Mouse (Mus musculus): ENCODE measurements around the gene 1700025F22Rik. TPM values are rescaled to one million over a fixed set of nuclear protein-coding genes. Genes with fewer than 3 reads are reported as not detected.
"Not testable (repeated sequence)": the region's sequence is repeated elsewhere in the genome, so short reads cannot be mapped to it uniquely, and the experiment has no call there.

1700025F22Rik gene
- polyA plus RNA-seq, 1 experiment from 2014 or later = not detected

- ATAC-seq (ENCODE audit: low FRiP score) = no peak
- DNase-seq (ENCODE audit: low spot score, missing footprints) = no peak
- Histone ChIP-seq H3K4me3 (ENCODE audit: low read depth, low read length) (no peak overlapping the region), H3K4me2 (no peak overlapping the region), H3K27me3 (ENCODE audit: control insufficient read depth, insufficient read depth, low read length) (no peaks in the 10 kb centered on the region), H3K9ac (ENCODE audit: low read length) (no peak overlapping the region), H3K27ac (ENCODE audit: low read depth, low read length) (no peak overlapping the region), H3K4me1 (ENCODE audit: control insufficient read depth, insufficient read depth, low read length) (no peaks in the 10 kb centered on the region), H3K9me3 (ENCODE audit: control insufficient read depth, low read length) (no peaks in the 10 kb centered on the region), H3K36me3 (ENCODE audit: control insufficient read depth, insufficient read depth, low read length) (no peaks in the 10 kb centered on the region)
- 91% methylated on average over 1 of the region's 1 CpGs for WGBS
Observed at GRCm38 (mm10) chr19:11129702-11130101, 35.4 kb downstream of the 1700025F22Rik start.

GRCm38 (mm10) chr19:11121016-11121420 lies 44.1 kb downstream of the 1700025F22Rik start:
- ATAC-seq (ENCODE audit: low FRiP score) = peak; percentile 98
- not testable (repeated sequence) for H3K4me1 ChIP-seq (ENCODE audit: control insufficient read depth, insufficient read depth, low read length); H3K9me3 ChIP-seq (ENCODE audit: control insufficient read depth, low read length); H3K27ac ChIP-seq (ENCODE audit: low read depth, low read length); H3K36me3 ChIP-seq (ENCODE audit: control insufficient read depth, insufficient read depth, low read length); H3K27me3 ChIP-seq (ENCODE audit: control insufficient read depth, insufficient read depth, low read length)
- H3K4me2 ChIP-seq = peak overlapping the region; percentile 32; the same call in 1 of the 2 replicates
- peak overlapping the region; percentile 49; the same call in 1 of the 2 replicates for H3K9ac ChIP-seq (ENCODE audit: low read length)
- peak overlapping the region; percentile 20 for H3K4me3 ChIP-seq (ENCODE audit: low read depth, low read length)
- WGBS = 6% methylated on average over 9 of the region's 38 CpGs
- DNase-seq (ENCODE audit: low spot score, missing footprints) = peak; percentile 91

GRCm38 (mm10) chr19:11119338-11119737 lies 45.8 kb downstream of the 1700025F22Rik start:
- DNase-seq (ENCODE audit: low spot score, missing footprints) (no peak), ATAC-seq (ENCODE audit: low FRiP score) (no peak)
- H3K4me1 ChIP-seq (ENCODE audit: control insufficient read depth, insufficient read depth, low read length) = no peaks in the 10 kb centered on the region
- no peaks in the 10 kb centered on the region; the same call in 1 of the 2 replicates for H3K9me3 ChIP-seq (ENCODE audit: control insufficient read depth, low read length)
- WGBS = 83% methylated on average over 2 of the region's 2 CpGs
- H3K4me3 ChIP-seq (ENCODE audit: low read depth, low read length) = no peak overlapping the region
- H3K27me3 ChIP-seq (ENCODE audit: control insufficient read depth, insufficient read depth, low read length) = no peaks in the 10 kb centered on the region
- no peaks in the 10 kb centered on the region for H3K36me3 ChIP-seq (ENCODE audit: control insufficient read depth, insufficient read depth, low read length)
- no peak overlapping the region for H3K27ac ChIP-seq (ENCODE audit: low read depth, low read length)
- H3K9ac ChIP-seq (ENCODE audit: low read length) = no peak overlapping the region
- no peak overlapping the region for H3K4me2 ChIP-seq

GRCm38 (mm10) chr19:11107746-11108145 lies 57.4 kb downstream of the 1700025F22Rik start:
- no peak for ATAC-seq (ENCODE audit: low FRiP score)
- Histone ChIP-seq H3K27ac (ENCODE audit: low read depth, low read length) (no peak overlapping the region), H3K9ac (ENCODE audit: low read length) (no peak overlapping the region), H3K4me3 (ENCODE audit: low read depth, low read length) (no peak overlapping the region), H3K4me1 (ENCODE audit: control insufficient read depth, insufficient read depth, low read length) (no peaks in the 10 kb centered on the region), H3K4me2 (no peak overlapping the region), H3K36me3 (ENCODE audit: control insufficient read depth, insufficient read depth, low read length) (no peaks in the 10 kb centered on the region), H3K27me3 (ENCODE audit: control insufficient read depth, insufficient read depth, low read length) (no peaks in the 10 kb centered on the region), H3K9me3 (ENCODE audit: control insufficient read depth, low read length) (no peaks in the 10 kb centered on the region)
- no peak for DNase-seq (ENCODE audit: low spot score, missing footprints)
- WGBS = 88% methylated on average over 3 of the region's 3 CpGs

GRCm38 (mm10) chr19:11101880-11102279 lies 63.2 kb downstream of the 1700025F22Rik start:
- ATAC-seq (ENCODE audit: low FRiP score) = no peak
- no peaks in the 10 kb centered on the region for H3K27me3 ChIP-seq (ENCODE audit: control insufficient read depth, insufficient read depth, low read length)
- no peaks in the 10 kb centered on the region for H3K9me3 ChIP-seq (ENCODE audit: control insufficient read depth, low read length)
- 63% methylated on average over 1 of the region's 1 CpGs for WGBS
- H3K4me1 ChIP-seq (ENCODE audit: control insufficient read depth, insufficient read depth, low read length) = no peaks in the 10 kb centered on the region
- H3K4me2 ChIP-seq = no peak overlapping the region
- no peak overlapping the region for H3K9ac ChIP-seq (ENCODE audit: low read length)
- no peak overlapping the region for H3K27ac ChIP-seq (ENCODE audit: low read depth, low read length)
- DNase-seq (ENCODE audit: low spot score, missing footprints) = no peak
- no peaks in the 10 kb centered on the region for H3K36me3 ChIP-seq (ENCODE audit: control insufficient read depth, insufficient read depth, low read length)
- no peak overlapping the region for H3K4me3 ChIP-seq (ENCODE audit: low read depth, low read length)

- Histone ChIP-seq H3K9me3 (ENCODE audit: control insufficient read depth, low read length) (no peaks in the 10 kb centered on the region), H3K36me3 (ENCODE audit: control insufficient read depth, insufficient read depth, low read length) (no peaks in the 10 kb centered on the region), H3K27ac (ENCODE audit: low read depth, low read length) (no peak overlapping the region), H3K4me2 (no peak overlapping the region), H3K9ac (ENCODE audit: low read length) (no peak overlapping the region), H3K4me1 (ENCODE audit: control insufficient read depth, insufficient read depth, low read length) (no peaks in the 10 kb centered on the region), H3K4me3 (ENCODE audit: low read depth, low read length) (no peak overlapping the region), H3K27me3 (ENCODE audit: control insufficient read depth, insufficient read depth, low read length) (no peaks in the 10 kb centered on the region)
- no peak for ATAC-seq (ENCODE audit: low FRiP score)
- 88% methylated on average over 3 of the region's 3 CpGs for WGBS
- no peak for DNase-seq (ENCODE audit: low spot score, missing footprints)
Observed at GRCm38 (mm10) chr19:11098401-11098800, 66.7 kb downstream of the 1700025F22Rik start.

GRCm38 (mm10) chr19:11092131-11092530 lies 73.0 kb downstream of the 1700025F22Rik start:
- not testable (repeated sequence) for H3K27ac ChIP-seq (ENCODE audit: low read depth, low read length); H3K9me3 ChIP-seq (ENCODE audit: control insufficient read depth, low read length); H3K9ac ChIP-seq (ENCODE audit: low read length); H3K27me3 ChIP-seq (ENCODE audit: control insufficient read depth, insufficient read depth, low read length); H3K36me3 ChIP-seq (ENCODE audit: control insufficient read depth, insufficient read depth, low read length); H3K4me1 ChIP-seq (ENCODE audit: control insufficient read depth, insufficient read depth, low read length)
- peak overlapping the region; percentile 47 for H3K4me2 ChIP-seq
- ATAC-seq (ENCODE audit: low FRiP score) (peak; percentile 52; the same call in 1 of the 2 replicates), DNase-seq (ENCODE audit: low spot score, missing footprints) (peak; percentile 77)
- WGBS = 4% methylated on average over 50 of the region's 50 CpGs
- H3K4me3 ChIP-seq (ENCODE audit: low read depth, low read length) = peak overlapping the region; percentile 20

Other genes starting within 250 kb of the 1700025F22Rik start
- gene Zp1, start 244.7 kb downstream of the 1700025F22Rik start, polyA plus RNA-seq (2014; fragmentation: Nextera tagmentation; extraction: Ambion mirVana) = 0.22 TPM in 1 of 2 replicates, not detected in the other
- 0.05 and 0.12 TPM in 2 replicates for gene Ptgdr2, start 228.2 kb downstream of the 1700025F22Rik start, polyA plus RNA-seq (2014; fragmentation: Nextera tagmentation; extraction: Ambion mirVana)
- 20.0 and 22.5 TPM in 2 replicates for gene Ccdc86, start 216.1 kb downstream of the 1700025F22Rik start, polyA plus RNA-seq (2014; fragmentation: Nextera tagmentation; extraction: Ambion mirVana)
- gene Ms4a10, start 190.7 kb downstream of the 1700025F22Rik start, polyA plus RNA-seq (2014; fragmentation: Nextera tagmentation; extraction: Ambion mirVana) = not detected in 2 replicates
- gene Ms4a15, start 172.1 kb downstream of the 1700025F22Rik start, polyA plus RNA-seq (2014; fragmentation: Nextera tagmentation; extraction: Ambion mirVana) = not detected in 2 replicates
- not detected in 2 replicates for gene Ms4a18, start 147.3 kb downstream of the 1700025F22Rik start, polyA plus RNA-seq (2014; fragmentation: Nextera tagmentation; extraction: Ambion mirVana)
- gene Ms4a8a, start 84.2 kb downstream of the 1700025F22Rik start, polyA plus RNA-seq (2014; fragmentation: Nextera tagmentation; extraction: Ambion mirVana) = not detected in 2 replicates
- gene 1700017D01Rik, start 34.4 kb downstream of the 1700025F22Rik start, polyA plus RNA-seq (2014; fragmentation: Nextera tagmentation; extraction: Ambion mirVana) = not detected in 2 replicates
- not detected in 2 replicates for gene Ms4a13, start 31.4 kb upstream of the 1700025F22Rik start, polyA plus RNA-seq (2014; fragmentation: Nextera tagmentation; extraction: Ambion mirVana)
- not detected in 2 replicates for gene Ms4a12, start 67.1 kb upstream of the 1700025F22Rik start, polyA plus RNA-seq (2014; fragmentation: Nextera tagmentation; extraction: Ambion mirVana)
- not detected in 2 replicates for gene Ms4a1, start 100.9 kb upstream of the 1700025F22Rik start, polyA plus RNA-seq (2014; fragmentation: Nextera tagmentation; extraction: Ambion mirVana)
- not detected in 2 replicates for gene Ms4a5, start 118.6 kb upstream of the 1700025F22Rik start, polyA plus RNA-seq (2014; fragmentation: Nextera tagmentation; extraction: Ambion mirVana)
- 0.14 TPM in 1 of 2 replicates, not detected in the other for gene Ms4a14, start 149.1 kb upstream of the 1700025F22Rik start, polyA plus RNA-seq (2014; fragmentation: Nextera tagmentation; extraction: Ambion mirVana)
- gene Ms4a7, start 170.8 kb upstream of the 1700025F22Rik start, polyA plus RNA-seq (2014; fragmentation: Nextera tagmentation; extraction: Ambion mirVana) = 1.1 and 1.2 TPM in 2 replicates
- 1.9 and 2.0 TPM in 2 replicates for gene Ms4a4a, start 210.2 kb upstream of the 1700025F22Rik start, polyA plus RNA-seq (2014; fragmentation: Nextera tagmentation; extraction: Ambion mirVana)
- 0.30 TPM in 1 of 2 replicates, not detected in the other for gene Ms4a4c, start 239.4 kb upstream of the 1700025F22Rik start, polyA plus RNA-seq (2014; fragmentation: Nextera tagmentation; extraction: Ambion mirVana)